Mouse (Mus musculus) embryo, embryonic 11.5 days (tissue): Measurements from ENCODE around the gene Dmap1.

Experiments
- DNase-seq: peaks from one replicate; pipeline ENCODE4 v3.0.0-alpha.2; 2012; ENCODE audit warnings: low read depth, low spot score

The Dmap1 gene

DNA sequence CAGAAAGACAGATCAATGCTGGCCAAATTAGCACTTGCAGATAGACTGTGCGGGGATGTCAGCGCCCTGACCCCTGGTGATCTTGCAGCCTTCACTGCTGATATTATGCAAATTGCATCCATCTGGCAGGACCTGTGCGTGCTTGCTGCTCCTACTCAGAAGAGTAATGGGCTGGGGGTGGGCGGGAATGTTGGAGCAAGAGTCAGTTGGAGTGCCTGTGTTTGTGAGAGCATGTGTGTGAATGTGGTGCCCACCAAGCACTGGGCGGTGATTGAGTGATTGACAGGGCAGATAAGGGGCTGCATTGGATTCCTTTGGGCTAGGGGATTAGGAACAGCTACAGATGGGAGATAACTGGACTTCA, 26.6 kb downstream of the Dmap1 start:
- no peak for DNase-seq

DNA sequence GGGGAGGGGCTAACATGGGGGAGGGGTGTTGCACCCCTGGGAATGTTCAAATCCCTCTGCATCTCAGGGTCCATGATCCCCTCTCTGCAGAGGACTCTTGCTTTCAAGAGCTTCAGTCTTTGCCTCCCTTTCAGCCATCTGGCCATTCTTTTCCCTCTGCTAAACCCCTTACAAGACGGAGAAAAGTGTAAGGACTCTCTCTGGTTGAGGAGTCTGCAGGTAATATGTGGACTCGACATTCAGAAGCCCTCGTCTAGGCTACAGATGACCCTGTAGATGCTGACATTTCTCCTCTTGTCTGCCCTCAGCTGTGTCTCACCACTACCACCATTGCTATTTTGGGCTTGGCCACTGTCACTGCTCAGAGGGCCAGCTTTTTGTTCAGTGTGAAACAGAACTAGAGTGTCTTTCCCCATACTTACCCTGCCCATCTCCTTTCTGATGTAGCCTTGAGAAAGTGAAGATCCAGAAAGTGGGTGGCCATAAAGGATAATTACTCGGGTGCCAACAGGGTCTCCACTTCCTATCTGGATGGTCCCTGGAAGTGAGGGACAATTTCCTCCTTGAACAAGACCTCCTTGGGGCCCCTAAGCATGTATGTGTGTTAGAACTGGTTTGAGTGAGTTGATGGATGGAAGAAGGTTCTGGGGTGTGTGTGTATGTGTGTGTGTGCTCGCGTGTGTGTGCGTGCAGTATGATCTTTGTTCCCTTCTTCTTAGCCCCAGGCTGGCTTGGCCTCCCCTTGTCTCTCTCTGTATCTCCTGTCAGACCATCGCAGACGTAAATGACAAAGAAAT, 27.2 kb downstream of the Dmap1 start:
- no peak for DNase-seq

DNA sequence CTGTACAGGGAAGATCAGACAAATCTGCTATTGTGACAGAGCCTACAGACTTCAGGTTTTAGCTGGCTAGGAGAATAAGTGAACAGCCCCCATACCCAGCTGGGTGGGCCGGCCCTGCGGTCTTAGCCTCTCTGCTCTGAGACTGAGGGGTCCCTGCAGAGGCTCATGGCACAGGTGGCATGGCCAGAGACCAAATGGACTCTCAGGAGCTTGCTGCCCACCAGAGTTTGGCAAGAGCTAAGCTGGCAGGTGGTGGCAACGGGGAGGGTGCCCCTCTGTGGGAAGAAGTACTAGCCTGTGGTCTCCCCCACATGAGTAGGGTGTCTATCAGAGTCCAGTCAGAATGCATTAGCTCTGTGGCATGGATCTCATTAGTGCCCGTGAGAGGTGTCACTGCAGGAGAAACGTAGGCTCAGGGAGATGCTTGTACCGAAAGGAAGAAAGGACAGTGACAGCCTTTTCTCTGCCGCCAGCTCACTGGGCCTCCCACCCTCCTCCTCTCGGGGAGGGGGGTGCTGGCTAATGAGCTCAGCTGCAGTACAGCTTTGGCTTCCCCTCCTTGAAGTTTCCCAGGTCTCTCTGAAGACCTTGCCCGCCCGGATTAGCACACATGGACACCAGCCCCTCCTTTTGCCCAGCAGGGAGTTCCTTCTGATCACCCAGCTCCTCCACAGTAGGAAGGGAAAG, 27.9 kb downstream of the Dmap1 start:
- no peak for DNase-seq

DNA sequence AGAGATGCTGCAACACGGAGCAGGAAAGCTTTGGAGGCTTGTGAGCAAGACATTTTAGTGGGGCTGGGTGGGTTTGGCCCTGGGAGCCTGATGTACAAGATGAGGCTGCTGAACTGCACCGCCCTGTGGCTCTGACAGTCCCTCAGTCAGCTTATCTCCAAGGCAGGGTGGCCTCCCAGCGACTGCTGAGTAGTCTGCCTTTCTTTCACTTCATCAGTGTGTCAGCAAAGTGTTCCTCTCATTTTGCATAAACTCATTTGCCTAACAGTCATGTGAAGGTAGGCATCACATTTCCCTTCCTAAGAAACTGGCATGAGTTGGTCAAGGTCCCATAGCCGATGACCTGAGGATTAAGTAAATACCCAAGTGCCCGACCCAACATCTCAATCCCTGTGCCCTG, 29.3 kb downstream of the Dmap1 start:
- DNase-seq: no peak

- DNase-seq: no peak
These were observed 30.4 kb downstream of the Dmap1 start for GRCm38 (mm10) chr4:117651626-117652101.

DNA sequence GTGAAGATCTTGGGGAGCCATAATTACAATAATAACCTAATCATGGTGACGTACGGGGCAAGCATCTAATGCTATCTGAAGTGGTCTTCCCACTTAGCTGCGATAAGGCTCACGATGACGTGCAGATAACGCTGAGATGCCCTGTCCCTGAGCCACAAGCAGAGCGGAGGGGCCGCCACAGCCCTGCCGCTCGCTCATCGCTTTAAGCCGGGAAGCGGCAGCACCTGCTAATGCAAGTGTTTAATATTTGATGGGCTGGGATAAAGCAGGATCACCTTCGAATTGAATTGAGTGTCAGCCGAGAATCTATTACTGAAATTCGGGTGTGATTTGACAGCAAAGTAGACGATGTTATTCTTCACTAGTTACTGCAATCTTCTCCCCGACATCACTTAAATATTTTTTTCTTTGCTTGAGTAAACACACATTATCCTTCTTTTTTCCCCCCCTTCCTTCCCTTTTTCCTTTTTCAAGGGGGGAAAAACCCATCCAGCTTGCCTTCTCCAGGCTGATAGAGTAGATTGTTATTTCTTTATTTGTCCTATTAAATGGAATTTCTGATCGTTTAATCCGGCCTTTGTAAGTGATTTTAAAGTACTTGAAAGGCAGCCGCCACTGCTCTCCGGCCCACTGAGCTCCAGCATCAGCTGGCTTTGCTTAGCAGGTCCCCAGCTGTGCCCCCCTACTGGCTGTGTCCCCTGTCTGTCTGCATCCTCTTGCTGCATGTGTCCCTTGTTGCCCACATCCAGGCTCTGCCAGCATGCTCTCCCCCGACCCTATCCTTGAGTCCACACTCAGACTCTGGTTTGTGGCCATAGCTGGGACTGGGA, 34.9 kb downstream of the Dmap1 start:
- DNase-seq: no peak

- DNase-seq: no peak
These were observed 35.6 kb downstream of the Dmap1 start for GRCm38 (mm10) chr4:117646496-117646895.

GRCm38 (mm10) chr4:117645859-117646258, 36.2 kb downstream of the Dmap1 start:
- DNase-seq: no peak

DNA sequence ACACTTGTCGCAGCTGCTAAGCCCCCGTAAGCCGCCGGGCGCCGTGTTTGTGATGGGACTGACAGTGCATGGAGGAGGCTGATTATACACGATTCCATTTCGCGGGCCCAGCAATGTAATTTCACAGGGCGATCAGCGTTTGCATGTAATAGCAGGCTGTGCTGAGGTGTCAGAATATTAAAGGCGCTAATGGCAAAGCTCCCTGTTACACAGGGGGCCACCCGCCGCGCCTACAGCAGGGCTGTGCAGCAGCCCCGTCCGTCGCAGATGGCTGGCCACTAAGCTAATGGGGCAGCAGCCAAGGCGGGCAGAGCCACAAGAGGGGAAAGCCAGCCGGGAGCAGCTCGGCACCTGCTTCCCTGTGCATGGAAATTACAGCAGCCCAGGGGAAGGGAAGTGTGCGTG, 37.0 kb downstream of the Dmap1 start:
- no peak for DNase-seq

GRCm38 (mm10) chr4:117641804-117642203, 40.3 kb downstream of the Dmap1 start:
- DNase-seq: no peak

DNA sequence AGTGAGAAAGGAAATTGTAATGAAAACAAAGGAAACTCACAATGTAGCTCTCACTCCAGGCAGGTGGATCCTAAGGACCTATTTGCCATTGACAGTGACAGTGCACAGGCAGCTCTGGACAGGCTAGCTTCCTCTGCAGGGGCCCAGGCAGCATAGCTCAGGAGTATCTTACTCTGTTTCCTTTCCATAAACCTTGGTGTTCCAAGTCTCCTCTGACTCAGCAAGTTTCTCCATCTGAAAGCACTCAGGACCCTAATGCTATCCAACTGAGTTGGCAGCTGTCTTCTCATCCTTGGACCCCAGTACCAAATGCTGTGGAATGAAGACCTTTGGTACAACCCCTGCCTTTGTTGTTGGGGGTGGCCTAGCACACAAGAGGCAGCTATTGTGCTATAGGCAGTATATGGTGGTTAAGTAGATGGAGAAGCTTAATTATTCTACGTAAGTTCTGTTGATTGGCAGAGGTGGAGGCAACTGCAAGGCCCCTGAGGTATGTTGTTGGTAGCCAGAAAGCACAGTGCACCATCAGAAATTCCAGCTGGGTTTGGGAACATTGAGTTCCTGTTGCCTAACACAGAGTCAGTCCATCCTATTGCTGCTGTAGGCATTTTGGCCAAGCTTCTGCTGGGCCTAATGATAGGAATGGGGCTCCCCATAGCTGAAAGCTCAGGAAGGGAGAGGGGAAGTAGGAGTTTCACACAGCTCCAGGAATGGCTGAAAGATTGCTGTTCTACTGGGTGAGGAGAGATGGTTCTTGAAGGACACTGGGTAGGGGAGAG, 41.0 kb downstream of the Dmap1 start:
- no peak for DNase-seq

DNA sequence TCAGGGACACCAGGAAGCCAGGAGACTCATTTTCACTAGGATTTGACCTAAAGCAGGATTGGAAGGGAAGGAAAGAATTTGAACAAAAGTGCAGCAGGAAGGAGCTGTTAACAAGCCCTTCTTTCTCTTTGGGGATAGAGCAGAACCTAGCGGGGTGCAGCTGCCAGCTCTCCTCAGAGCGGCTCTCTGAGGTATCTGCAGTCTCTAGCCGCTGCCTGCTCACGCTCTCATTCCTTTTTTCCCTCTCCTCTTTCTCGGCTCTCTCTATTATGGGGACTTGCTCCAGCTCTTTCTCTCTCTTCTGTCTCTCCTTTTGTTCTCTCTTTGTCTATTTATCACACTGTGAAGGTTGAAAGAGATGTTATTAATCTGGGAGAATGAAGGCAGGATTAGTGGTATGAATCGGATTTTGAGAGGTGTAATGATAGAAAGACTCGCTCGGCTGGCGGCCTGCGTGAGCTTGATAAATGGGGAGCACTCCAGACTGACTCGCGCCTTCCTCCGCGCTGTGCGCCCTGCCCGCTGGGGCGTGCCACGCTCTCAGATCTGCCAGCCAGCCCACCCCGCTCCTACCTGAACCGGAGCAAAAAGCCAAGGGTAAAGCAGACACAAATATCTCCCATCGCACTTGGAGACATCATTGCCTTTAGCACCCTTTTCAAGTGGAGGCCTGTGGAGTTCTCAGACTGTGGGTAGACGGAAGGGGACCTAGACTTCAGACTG, 45.0 kb downstream of the Dmap1 start:
- no peak for DNase-seq

DNA sequence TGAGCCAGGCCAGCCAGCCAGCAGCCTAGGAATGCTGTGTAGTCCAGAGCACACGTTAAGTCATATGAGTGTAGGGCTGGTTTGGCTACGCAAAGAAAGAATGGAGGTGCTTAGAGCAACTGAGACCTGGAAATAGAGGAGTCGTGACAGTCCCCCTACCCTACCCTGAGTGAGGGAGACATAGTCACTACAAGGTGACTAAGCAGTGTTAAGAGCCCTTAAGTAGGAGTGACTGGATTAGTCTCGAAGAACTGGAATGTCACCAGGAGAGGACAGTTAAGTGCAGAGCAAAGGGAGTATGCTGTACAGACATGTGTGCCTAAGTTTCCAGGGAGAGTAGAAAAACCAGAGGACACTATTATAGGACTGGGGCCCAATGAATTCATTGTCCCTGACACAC, 45.9 kb downstream of the Dmap1 start:
- no peak for DNase-seq

DNA sequence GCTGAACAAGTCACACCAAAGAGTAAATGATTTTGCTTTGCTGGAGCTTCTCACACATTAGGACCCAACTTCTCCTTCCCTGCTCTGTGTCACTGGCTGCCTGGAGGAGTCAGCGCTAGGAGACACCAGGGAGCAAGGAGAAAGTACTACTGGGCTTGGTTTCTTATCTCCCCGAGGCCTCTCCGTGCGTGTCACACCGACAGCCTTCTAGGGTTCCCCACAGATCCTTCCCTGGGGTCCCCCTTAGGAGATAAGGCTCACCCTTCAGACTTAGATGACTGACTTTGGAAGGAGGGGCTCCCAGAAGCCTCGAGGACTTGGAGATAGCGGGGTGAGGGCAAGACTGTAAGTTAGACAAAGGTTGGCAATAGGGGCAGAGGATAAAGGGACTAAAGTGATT, 47.4 kb downstream of the Dmap1 start:
- no peak for DNase-seq

DNA sequence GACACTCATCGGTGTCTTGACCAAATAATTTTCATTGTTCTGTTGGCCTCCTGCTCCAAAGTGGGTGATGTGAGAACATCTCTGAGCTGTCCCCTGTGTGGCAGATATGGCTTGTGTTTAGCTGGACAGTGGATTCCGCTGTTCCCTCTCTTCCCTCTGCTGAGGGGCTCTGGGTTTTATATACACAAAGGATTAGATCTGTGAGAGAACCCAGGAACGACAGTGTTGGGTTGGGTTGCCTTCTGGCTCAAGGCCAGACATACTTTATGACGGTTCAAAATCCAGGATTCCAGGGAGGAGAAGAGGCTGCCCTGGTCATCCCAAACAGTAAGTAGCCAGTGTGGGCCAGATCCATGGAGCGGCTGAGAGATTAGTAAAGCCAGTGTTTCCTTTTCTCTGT, 48.5 kb downstream of the Dmap1 start:
- DNase-seq: no peak

DNA sequence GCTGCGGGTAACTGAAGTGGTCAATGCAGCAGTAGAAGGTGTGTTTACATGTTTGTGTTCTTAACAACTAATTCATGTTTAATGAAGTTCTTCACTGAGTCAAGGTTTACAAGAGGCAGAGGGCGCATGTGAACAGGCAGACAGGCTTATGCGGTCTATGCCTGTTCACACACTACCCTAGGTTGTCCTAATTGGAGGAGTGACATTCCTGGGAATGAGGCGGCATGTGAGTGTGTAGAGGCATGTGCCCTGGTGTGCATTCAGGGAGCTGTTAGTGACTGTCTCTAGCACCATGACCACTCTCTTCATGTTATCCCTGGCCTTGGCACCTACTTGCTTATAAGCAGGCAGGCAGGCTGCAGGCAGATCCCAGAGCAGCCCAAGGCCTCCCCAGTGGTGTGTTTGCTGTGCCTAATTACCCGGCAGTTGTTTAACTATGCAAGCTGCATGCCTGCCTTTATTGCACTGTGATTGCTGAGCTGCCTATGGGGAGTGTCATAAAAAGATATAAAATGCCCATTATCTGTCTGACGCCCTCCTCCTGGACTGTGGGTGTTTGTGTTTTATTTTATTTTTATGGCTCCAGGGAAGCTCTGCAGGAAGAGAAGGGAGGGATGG, 51.9 kb downstream of the Dmap1 start:
- DNase-seq: no peak

DNA sequence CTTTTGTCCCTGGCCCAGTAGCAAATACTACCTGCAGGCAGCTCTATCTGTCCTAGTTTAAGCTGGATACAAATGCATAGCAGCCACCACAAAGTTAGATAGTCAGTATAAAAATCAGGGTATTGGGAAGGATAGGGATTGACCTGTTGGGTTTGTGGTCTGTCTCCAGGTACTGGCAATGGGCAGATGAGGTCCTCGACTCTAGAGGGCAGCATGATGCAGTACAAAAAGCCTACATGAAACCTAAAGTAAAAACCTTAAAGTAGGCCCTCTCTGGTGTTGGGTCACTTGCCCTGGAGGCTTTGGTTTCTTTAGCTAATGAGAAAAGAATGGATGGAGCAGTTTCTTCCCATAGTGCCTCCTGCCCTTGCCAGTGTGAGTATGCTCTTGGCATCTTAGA, 53.6 kb downstream of the Dmap1 start:
- no peak for DNase-seq
